Mouse (Mus musculus) adrenal gland, adult 8-10 months (tissue): ENCODE data around the gene Rab6a. TPM values are rescaled to one million over a fixed set of nuclear protein-coding genes. Genes with fewer than 3 reads are reported as not detected.

Experiments
- DNase-seq: peaks from one replicate; pipeline ENCODE4 v3.0.0; 2022
- total RNA-seq, 4 experiments: library from RNA; stranded (reverse); gene quantifications; 2 replicates each; pipeline ENCODE4 v1.2.4; 2022

The Rab6a gene
- total RNA-seq, 4 experiments from 2014 or later = 64.3 to 76.2 (median 70.9) TPM

DNA sequence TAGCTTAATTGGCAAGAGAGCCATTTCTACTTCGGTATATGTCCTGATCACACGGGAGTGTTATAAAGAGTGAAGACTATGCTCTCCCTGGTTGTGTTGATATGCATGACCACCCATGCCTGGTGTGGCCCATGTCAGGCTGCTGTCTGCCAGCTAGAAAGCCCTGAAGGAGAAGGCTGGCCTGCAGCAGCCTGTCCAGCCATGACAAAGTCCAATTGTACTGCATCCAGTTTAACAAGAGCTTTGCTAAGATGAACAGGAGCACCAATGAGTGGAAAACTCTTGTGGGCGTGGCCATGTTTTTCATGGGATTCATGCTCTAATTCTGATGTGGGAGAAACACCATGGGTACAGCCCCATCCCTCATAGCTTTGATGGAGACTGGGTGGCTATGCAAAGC, 17.3 kb downstream of the Rab6a start:
- no peak for DNase-seq

DNA sequence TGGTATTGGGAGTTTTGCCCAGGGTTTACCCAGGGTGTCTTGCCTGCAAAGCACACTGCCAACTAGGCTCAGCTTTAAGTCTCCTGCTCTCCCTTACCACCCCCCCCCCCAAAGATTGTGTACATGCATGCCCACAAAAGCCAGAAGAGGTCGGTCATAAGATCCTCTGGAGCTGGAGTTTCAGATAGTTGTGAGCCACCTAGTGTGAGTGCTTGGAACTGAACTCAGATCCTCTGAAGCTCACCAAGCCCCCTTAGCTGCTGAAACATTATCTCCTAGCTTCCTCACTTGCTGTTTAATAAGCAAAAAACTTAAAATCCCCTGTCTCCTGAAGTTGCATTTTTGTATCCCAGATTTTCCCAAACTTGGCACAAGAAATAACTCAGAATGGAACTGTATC, 30.4 kb downstream of the Rab6a start:
- no peak for DNase-seq

DNA sequence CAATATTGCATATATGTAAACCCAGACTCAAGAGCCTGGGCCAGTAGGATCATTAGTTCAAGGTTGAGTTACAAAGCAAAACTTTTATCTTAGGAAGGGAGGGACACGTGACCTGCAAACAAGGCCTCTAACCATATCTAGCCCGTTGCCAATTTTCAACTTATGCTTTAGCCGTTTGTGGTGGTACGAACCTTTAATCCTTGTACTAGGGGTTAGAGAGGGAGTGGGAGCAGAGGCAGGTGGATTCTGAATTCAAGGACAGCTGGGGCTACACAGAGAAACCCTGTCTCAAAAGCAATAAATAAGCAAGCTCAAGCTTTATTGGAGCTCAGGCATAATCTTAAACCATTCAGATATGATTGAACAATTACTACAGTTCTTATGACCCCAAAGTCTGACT, 35.2 kb downstream of the Rab6a start:
- DNase-seq = no peak

- DNase-seq = peak; percentile 42
Measured at GRCm38 (mm10) chr7:100645147-100645546, 37.9 kb downstream of the Rab6a start.

GRCm38 (mm10) chr7:100649095-100649494, 41.9 kb downstream of the Rab6a start:
- DNase-seq = no peak

GRCm38 (mm10) chr7:100649826-100650225, 42.6 kb downstream of the Rab6a start:
- DNase-seq = no peak

DNA sequence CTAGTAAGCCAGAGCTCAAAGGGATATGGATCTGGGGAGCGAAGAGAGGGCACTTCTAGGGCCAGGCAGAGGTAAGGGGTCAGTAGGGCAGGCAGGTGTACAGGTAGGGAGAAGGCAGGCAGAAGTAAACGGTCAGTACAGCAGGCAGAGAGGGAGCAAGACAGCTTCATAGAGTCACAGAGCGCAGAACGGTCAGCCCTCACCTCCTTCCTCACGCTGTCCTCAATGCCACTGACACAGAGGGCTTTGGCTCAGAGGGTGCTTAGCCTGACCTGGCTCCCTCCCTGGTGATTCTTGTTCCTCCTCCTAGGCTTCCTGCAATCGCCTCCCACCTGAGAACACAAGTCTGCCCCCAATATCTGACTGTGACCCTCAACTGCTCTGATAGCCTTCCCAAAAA, 43.2 kb downstream of the Rab6a start:
- DNase-seq = no peak

DNA sequence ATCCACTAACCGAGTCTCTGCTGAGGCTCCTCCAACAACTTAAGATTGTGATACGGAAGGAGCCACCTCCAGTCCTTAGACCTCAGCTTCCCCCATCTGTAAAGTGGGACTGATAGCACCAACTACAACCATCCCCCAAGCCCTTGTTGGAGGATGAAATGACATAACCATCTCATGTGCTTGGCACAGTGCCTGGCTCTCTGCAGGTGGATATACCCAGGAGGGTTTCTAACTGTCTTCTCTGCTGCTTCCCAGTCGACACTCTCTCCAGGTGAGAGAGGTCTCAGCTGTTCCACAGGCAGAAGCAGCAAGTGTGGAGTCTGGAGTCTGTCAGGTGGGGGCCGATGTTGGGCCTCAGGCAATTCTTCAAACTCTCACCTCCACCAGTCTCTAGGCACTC, 43.8 kb downstream of the Rab6a start:
- DNase-seq = no peak

DNA sequence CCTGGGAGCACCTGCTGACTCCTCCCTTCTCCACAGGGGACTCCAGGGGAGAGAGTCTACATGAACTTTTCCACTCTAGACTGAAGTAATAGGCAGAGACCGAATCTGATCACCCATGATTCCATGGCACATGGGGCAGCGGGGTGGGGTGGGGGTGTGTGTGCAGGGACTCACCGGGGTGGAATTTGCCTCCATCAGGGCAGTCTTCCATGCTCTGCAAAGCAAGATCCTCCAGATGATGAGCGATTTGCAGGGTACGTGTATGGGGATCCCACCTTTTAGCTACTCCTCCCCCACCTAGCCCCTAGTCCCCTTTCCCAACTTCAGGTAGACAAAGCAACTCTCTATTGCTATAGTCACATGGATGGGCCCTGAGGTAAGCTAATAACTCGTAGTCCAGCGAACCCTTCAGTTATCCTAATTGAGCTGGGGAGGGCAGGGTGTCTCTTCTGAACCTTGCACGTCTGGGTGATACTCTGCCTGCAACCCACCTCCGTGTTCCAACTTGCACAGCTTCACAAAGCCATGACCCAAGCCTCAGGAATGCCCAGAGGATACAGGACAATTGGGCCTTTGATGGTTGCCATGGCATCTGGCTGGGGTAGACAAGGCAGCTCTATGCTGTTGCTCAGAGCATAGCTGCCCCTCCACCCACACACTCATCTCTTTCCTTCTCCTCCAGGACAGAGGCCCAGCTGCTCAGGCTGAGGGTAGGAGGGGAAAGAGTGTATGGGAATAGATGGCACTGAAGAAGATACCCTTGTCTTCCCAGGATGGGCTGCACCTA, 46.5 kb downstream of the Rab6a start:
- DNase-seq = no peak

DNA sequence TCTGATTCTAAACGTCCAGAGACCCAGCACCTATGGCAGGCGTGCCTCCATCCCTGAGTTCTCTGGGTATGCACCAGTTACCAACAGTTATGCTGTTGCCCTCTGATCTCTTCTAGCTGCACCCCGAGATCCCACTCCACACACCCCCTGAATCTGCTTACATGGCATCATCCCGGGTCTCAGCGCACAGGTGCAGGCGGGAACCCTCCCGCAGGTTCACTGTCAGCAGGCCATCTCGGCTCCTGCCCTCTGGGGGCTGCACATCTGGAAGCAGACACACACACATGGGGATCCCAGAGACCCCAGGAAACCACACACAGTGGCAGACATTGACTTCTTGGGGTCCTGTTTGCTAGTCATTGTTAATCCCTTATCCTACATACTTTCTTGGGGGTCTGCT, 47.2 kb downstream of the Rab6a start:
- no peak for DNase-seq

DNA sequence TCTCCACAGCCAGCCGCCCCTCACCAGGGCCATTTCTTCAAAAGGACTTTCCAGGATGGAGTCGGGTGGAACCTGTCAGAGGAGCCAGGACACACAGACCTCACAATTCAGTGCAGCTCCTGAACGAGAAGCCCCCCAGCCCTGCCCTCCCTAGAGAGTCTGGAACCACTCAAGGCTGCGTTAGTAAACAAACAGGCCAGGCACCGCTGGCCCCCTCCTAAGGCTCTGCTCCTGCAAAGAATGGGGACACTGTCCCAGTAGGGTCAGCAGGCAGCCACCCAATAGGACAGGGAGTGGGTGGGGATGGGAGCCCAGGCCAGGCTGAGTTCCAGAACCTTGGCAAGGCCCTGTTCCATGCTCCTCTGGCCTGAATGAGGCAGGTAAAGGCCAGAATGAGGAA, 49.5 kb downstream of the Rab6a start:
- DNase-seq = no peak

DNA sequence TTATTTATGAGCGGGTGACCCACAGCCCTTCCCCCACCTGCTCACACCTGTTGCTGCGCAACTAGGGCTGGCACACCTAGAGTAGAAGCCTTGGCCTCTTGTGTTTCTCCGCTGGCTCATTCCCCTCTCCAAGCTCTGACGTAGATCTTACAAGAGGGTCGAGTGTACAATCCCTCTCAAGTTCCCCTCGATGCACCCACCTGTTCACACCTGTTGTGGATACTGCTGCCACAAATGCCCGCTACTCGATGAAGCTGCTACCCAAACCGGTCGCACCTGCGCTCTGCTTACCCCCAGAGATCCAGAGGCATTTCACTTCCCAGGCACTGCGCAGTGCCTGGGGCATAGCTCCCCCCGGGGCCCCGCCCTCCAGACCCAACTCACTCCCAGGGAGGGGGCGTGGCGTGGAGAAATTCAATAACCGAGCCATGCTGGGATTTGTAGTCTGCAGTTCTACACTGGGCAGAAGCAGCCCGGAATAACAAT, 50.9 kb downstream of the Rab6a start:
- no peak for DNase-seq

DNA sequence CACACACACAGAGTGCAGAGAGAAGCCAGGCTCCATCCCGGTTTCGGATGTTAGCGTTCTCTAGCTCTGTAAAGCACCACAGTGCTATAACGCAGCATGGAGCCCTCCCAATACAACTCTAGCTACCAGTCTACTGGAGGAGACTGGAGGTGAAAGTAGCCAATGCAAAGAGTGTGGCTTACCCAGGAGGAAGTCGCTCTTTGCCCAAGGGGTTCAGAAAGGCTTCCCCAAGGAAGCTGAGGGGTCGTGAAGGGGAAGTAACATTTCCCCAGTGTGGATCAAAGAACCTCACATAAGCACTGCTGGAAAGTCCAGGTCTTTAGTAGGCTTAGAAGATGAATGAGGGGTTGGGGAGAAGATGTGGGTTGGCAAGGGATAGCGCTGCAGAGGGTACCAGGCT, 54.1 kb downstream of the Rab6a start:
- DNase-seq = no peak

DNA sequence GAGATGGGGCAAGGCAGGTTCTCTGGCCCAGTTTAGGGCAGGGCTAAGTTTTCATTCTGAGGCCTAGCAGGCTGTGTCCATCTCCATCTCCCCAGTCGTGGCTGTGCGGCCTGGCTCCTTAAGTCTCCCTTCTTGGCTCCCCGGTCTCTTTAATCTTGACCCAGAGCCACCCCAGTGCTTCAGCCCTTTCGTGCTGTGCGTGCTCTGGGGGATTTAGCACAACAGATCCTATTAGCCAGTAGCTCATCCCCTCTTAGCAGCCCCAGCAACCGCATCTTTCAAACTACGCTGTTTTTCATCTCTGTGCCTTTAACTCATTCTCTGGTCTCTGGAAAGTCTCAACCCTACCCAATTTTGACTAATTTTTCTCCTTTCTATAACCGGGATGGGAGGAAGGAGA, 55.0 kb downstream of the Rab6a start, which contains the start of gene Plekhb1:
TSS of gene Plekhb1 (minus strand) at position 184 of the 400 bp plus-strand sequence.
- no peak for DNase-seq

DNA sequence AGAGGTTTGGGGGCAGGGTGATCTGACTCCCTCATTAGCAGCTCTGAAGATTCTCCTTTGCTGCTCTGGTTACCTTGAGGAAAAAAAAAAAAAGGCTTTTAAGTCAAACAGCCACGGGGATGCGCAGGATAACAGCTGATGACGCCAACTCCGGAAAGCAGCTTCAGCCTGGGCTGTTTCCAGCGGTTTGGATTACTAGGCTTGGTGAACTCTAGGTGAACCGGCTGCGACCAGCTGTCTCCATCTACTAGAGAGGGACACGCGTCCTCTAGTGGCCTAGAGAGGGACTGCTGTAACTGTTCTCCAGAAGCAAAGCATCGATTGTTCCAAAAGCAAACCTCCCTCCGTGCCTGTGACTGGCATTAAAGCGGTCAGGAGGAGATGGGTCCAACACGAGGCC, 56.0 kb downstream of the Rab6a start:
- peak; percentile 76 for DNase-seq

DNA sequence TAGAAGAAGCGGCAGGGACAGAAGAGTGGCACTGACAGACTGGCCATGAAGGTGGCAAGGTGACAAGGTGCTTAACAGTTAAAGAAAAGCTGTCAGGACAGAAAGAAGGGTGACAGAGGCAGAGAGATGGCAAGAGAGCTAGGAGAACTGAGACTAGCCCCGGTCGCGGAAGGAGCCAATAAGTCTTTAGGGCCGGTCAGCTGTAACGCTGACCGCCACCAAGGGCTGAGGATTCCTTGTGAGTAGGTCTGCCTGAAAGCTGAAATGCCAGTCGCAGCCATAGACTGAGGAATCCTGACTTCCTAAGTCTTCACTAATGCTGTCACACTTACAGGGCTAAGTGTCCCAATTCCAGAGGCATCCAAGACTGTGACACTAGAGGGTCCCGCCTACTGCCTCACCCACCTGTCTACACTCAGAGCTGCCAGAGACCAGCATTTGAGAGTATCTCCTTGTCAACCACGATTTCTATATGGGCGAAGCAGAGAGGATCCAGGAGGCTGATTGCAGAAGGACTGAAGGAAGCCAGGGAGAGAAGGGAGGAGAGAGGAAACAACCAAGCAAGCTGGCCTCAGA, 56.6 kb downstream of the Rab6a start:
- DNase-seq = no peak

DNA sequence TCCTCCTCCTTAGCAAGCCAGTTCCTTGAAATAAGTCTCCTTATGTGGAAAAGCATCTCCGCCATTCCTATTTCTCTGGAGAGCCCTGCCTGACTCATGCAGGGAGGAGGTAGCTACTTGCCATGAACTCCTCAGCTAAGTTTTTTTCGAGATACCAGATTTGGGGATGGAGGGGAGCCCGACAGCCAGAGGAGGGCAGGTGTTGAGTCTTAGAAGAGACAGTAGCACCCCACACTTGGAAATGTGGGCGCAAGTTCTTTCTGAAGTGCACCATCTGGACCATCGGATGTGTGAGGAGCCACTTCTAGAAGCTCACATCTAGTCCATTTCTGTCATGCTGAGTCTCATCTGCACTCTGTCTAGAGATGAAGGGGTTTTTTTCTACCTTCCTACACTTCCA, 63.4 kb downstream of the Rab6a start:
- no peak for DNase-seq

GRCm38 (mm10) chr7:100673452-100673851, 66.2 kb downstream of the Rab6a start:
- no peak for DNase-seq

DNA sequence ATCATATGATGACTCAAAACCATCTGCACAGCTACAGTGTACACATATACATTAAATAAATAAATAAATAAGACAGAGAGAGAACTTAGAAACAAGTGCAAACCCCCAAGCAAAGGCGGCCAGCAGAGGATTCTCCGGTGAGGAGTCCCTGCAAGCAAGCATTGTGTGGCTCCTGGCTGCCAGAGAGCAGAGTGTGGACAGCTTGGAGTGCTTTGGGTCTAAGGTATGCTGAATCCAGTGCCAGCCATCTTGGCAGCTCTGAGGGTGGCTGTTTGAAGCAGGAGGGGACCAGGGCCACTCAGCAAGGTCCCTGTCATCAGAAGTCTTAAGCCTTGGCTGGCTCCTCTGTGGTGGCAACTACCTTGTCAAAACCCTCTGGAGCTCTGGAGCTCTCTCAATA, 67.7 kb downstream of the Rab6a start:
- no peak for DNase-seq

GRCm38 (mm10) chr7:100678052-100678451, 70.8 kb downstream of the Rab6a start:
- DNase-seq = no peak

GRCm38 (mm10) chr7:100678948-100679880, 72.0 kb downstream of the Rab6a start:
- DNase-seq = no peak

DNA sequence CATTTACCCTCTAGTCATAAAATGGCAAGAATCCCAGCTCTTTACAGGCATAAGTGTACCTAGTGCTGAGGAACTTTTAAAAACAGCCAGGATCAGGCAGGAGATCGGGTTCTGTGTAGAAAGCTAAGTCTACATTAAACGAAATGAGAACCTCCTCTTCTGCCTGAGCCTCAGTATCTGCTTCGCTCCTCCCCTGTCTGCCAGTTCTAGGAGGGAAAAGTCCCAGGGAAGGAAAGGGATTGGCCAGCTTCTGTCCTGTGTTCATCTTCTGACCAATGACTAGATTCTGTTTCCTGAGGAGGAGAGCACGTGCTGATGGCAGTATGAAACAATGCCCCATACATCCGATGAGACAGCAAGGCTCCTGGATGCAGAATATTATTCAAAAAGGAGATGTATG, 73.9 kb downstream of the Rab6a start:
- DNase-seq = no peak

GRCm38 (mm10) chr7:100683241-100683640, 76.0 kb downstream of the Rab6a start:
- no peak for DNase-seq
